Mouse (Mus musculus): ENCODE measurements around the gene Hmga2. TPM values are rescaled to one million over a fixed set of nuclear protein-coding genes. Genes with fewer than 3 reads are reported as not detected.
"Not testable (repeated sequence)": the region's sequence is repeated elsewhere in the genome, so short reads cannot be mapped to it uniquely, and the experiment has no call there.

Hmga2 gene
- polyA plus RNA-seq, 1 experiment from 2014 or later, result 28.3 TPM

GRCm38 (mm10) chr10:120388400-120388871, 87.8 kb downstream of the Hmga2 start:
- ATAC-seq (replicated peaks; ENCODE audit: low FRiP score), result peak; percentile 55
- Histone ChIP-seq H3K4me2 (peak overlapping the region; percentile 22), H3K4me3 (replicated peaks) (no peak overlapping the region), H3K36me3 (no peaks in the 10 kb centered on the region), H3K27me3 (no peaks in the 10 kb centered on the region), H3K9ac (no peak overlapping the region), H3K9me3 (replicated peaks) (no peaks in the 10 kb centered on the region), H3K4me1 (peaks cover 95% of the 10 kb centered on the region), H3K27ac (peak overlapping the region; percentile 74)
- 12% methylated on average over 8 of the region's 8 CpGs for WGBS

- no peaks in the 10 kb centered on the region for H3K9me3 ChIP-seq (replicated peaks)
- WGBS, result 66% methylated on average over 8 of the region's 8 CpGs
- no peak for ATAC-seq (replicated peaks; ENCODE audit: low FRiP score)
- 0 out of 2 replicates have a peak, but pooled peaks cover 3% of the 10 kb centered on the region for H3K36me3 ChIP-seq
- no peaks in the 10 kb centered on the region for H3K27me3 ChIP-seq
- H3K4me1 ChIP-seq, result peaks cover 83% of the 10 kb centered on the region
- no peak overlapping the region for H3K27ac ChIP-seq
- no peak overlapping the region for H3K9ac ChIP-seq
- no peak overlapping the region for H3K4me3 ChIP-seq (replicated peaks)
- no peak overlapping the region for H3K4me2 ChIP-seq
Measured at GRCm38 (mm10) chr10:120387105-120387504, 89.2 kb downstream of the Hmga2 start.

- H3K27ac ChIP-seq, result peak overlapping the region; percentile 75
- peak; percentile 55 for ATAC-seq (replicated peaks; ENCODE audit: low FRiP score)
- WGBS, result 36% methylated on average over 10 of the region's 10 CpGs
- H3K9me3 ChIP-seq (replicated peaks), result no peaks in the 10 kb centered on the region
- H3K4me3 ChIP-seq (replicated peaks), result no peak overlapping the region
- no peaks in the 10 kb centered on the region for H3K27me3 ChIP-seq
- H3K4me2 ChIP-seq, result 0 out of 2 replicates have a peak overlapping the region, but pooled peaks have one; percentile 3
- H3K4me1 ChIP-seq, result peaks cover 62% of the 10 kb centered on the region
- H3K9ac ChIP-seq, result no peak overlapping the region
- H3K36me3 ChIP-seq, result 0 out of 2 replicates have a peak, but pooled peaks cover 5% of the 10 kb centered on the region
Measured at GRCm38 (mm10) chr10:120384797-120385600, 91.3 kb downstream of the Hmga2 start.

DNA sequence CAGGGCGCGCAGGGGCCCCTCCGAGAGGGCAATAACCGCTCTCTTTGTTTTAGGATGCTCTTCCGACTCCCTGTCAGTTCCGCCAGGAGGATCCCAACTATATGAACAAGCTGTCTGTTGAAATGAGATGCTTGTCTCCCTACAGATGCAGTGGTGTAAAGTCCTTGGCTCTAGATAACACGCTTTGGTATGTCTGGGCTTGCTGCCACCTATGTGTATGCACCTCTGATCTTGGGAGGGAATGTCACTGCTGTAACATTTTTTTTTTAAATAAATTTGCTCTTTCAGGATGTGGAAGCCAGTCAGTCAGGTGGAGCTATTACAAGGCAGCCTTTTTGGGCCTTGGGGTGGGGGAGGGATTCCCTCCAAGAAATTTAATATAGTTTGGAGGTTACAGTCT, 92.2 kb downstream of the Hmga2 start:
- Histone ChIP-seq H3K9ac (no peak overlapping the region), H3K4me2 (no peak overlapping the region), H3K27ac (peak overlapping the region; percentile 75), H3K4me1 (peaks cover 58% of the 10 kb centered on the region), H3K27me3 (no peaks in the 10 kb centered on the region), H3K36me3 (peaks cover 6% of the 10 kb centered on the region; the same call in 1 of the 2 replicates), H3K4me3 (replicated peaks) (no peak overlapping the region), H3K9me3 (replicated peaks) (no peaks in the 10 kb centered on the region)
- no peak for ATAC-seq (replicated peaks; ENCODE audit: low FRiP score)
- WGBS, result 60% methylated on average over 7 of the region's 7 CpGs

GRCm38 (mm10) chr10:120377795-120378194, 98.5 kb downstream of the Hmga2 start:
- no peak overlapping the region for H3K9ac ChIP-seq
- peak; percentile 31; the same call in 1 of the 2 replicates for ATAC-seq (replicated peaks; ENCODE audit: low FRiP score)
- WGBS, result 46% methylated on average over 3 of the region's 3 CpGs
- peak overlapping the region; percentile 49 for H3K4me2 ChIP-seq
- no peak overlapping the region for H3K4me3 ChIP-seq (replicated peaks)
- H3K9me3 ChIP-seq (replicated peaks), result no peaks in the 10 kb centered on the region
- H3K27ac ChIP-seq, result peak overlapping the region; percentile 82
- no peaks in the 10 kb centered on the region for H3K27me3 ChIP-seq
- H3K4me1 ChIP-seq, result peaks cover 31% of the 10 kb centered on the region
- H3K36me3 ChIP-seq, result peaks cover 17% of the 10 kb centered on the region; the same call in 1 of the 2 replicates

GRCm38 (mm10) chr10:120377327-120377752, 98.9 kb downstream of the Hmga2 start:
- no peak overlapping the region for H3K4me3 ChIP-seq (replicated peaks)
- peak; percentile 78 for ATAC-seq (replicated peaks; ENCODE audit: low FRiP score)
- H3K9ac ChIP-seq, result no peak overlapping the region
- H3K27ac ChIP-seq, result peak overlapping the region; percentile 82
- peak overlapping the region; percentile 49 for H3K4me2 ChIP-seq
- peaks cover 31% of the 10 kb centered on the region for H3K4me1 ChIP-seq
- peaks cover 21% of the 10 kb centered on the region; the same call in 1 of the 2 replicates for H3K36me3 ChIP-seq
- H3K9me3 ChIP-seq (replicated peaks), result no peaks in the 10 kb centered on the region
- 6% methylated on average over 19 of the region's 19 CpGs for WGBS
- no peaks in the 10 kb centered on the region for H3K27me3 ChIP-seq

DNA sequence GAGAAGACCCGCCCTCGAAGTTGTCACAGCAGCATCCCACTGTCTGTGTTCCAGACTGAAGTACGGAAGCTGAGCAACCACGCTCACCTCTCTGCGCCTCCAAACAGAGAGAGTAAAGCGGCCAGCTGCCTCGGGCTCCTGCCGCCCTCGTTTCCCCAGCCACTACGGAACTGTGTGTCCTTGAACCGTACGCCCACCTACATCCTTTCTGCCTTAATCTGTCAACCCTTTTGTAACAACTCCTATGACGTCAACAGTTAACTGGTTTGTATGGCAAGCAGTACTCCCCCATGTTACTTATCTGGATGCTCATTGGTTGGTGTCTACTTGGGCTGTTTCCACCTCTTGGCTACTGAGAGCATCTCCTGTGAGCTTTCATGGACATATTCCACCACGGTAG, 100.8 kb downstream of the Hmga2 start:
- Histone ChIP-seq H3K4me3 (replicated peaks) (no peak overlapping the region), H3K27ac (no peak overlapping the region), H3K27me3 (no peaks in the 10 kb centered on the region), H3K36me3 (peaks cover 20% of the 10 kb centered on the region; the same call in 1 of the 2 replicates), H3K9me3 (replicated peaks) (no peaks in the 10 kb centered on the region), H3K9ac (no peak overlapping the region), H3K4me1 (peaks cover 40% of the 10 kb centered on the region), H3K4me2 (no peak overlapping the region)
- WGBS, result 81% methylated on average over 14 of the region's 14 CpGs
- no peak for ATAC-seq (replicated peaks; ENCODE audit: low FRiP score)

DNA sequence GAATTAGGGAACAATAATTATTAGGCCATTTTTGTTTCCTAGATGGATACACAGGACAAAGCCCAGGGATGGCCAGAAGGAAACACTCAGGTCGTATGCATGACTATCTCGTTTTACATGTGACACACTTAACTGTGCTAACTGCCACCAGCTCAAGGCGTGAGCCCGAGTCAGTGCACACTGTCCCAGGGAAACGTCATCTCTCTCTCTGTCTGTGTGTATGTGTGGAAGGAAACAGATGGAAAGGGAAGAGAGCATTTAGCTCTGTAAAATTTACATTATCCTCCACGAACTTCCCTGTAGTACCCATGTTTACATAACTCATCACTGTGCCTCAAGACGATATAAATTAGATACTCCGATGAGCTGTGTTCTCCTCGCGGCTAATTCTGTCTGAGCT, 105.1 kb downstream of the Hmga2 start:
- Histone ChIP-seq H3K27me3 (no peaks in the 10 kb centered on the region), H3K9ac (no peak overlapping the region), H3K4me2 (no peak overlapping the region), H3K9me3 (replicated peaks) (no peaks in the 10 kb centered on the region), H3K4me1 (peaks cover 48% of the 10 kb centered on the region), H3K27ac (no peak overlapping the region), H3K36me3 (peaks cover 17% of the 10 kb centered on the region), H3K4me3 (replicated peaks) (no peak overlapping the region)
- 34% methylated on average over 10 of the region's 10 CpGs for WGBS
- ATAC-seq (replicated peaks; ENCODE audit: low FRiP score), result no peak

DNA sequence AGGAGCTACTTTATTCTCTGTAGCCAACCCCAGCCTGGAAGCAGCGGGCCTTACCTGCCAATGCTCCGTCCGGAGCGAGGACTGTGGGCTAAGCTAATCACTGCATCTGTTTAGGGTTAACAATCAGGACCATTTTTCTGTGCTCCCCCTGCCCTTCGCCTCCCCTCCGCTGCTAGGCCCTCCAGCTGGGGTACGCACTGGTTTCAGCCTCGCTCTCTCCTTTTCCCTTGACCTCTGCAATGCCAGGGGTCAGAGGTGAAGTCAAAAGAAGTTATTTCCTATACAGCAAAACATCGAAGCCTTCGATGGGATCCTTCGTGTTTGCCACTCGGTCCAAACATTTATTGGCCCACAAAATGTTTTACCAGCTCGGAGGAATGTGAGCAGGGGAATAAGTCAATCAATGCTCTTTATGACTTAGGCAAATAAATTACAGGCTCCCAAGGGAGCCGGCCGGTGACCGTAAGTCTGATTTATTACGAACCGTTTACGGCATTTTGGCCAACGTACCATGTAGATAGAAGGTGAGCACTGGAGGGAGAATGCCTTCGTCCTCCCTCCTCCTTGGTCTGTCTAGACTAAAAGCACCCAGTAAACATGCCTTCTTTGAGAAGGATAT, 107.0 kb downstream of the Hmga2 start:
- ATAC-seq (replicated peaks; ENCODE audit: low FRiP score), result no peak
- WGBS, result 33% methylated on average over 21 of the region's 21 CpGs
- peaks cover 66% of the 10 kb centered on the region for H3K4me1 ChIP-seq

DNA sequence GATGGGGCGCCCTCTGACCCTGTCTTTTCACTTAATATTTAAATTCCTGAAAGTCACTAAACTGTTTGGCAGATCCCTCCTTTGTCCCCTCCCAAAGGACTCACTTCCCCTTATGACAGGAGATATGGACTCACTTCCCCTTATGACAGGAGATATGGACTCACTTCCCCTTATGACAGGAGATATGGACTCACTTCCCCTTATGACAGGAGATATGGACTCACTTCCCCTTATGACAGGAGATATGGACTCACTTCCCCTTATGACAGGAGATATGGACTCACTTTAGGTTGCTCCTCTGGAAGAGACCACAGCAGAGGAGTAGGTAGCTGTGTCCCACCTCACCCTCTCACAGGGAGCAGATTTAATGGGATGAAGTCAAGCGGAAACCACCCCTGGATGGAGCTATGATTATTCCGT, 110.1 kb downstream of the Hmga2 start:
- not testable (repeated sequence) for H3K4me3 ChIP-seq (replicated peaks); H3K9ac ChIP-seq; H3K27me3 ChIP-seq; H3K36me3 ChIP-seq; ATAC-seq (replicated peaks; ENCODE audit: low FRiP score); H3K9me3 ChIP-seq (replicated peaks)
- Histone ChIP-seq H3K4me1 (peaks cover 65% of the 10 kb centered on the region), H3K27ac (peak overlapping the region; percentile 91), H3K4me2 (peak overlapping the region; percentile 49)
- 49% methylated on average over 3 of the region's 3 CpGs for WGBS

More for the DNA sequence above, 107.0 kb downstream of the Hmga2 start:
- no peak overlapping the region for H3K9ac ChIP-seq
- no peaks in the 10 kb centered on the region for H3K27me3 ChIP-seq
- peak overlapping the region; percentile 34 for H3K4me2 ChIP-seq
- peak overlapping the region; percentile 19; the same call in 1 of the 2 replicates for H3K27ac ChIP-seq
- H3K9me3 ChIP-seq (replicated peaks), result no peaks in the 10 kb centered on the region
- H3K36me3 ChIP-seq, result peaks cover 17% of the 10 kb centered on the region
- H3K4me3 ChIP-seq (replicated peaks), result no peak overlapping the region

DNA sequence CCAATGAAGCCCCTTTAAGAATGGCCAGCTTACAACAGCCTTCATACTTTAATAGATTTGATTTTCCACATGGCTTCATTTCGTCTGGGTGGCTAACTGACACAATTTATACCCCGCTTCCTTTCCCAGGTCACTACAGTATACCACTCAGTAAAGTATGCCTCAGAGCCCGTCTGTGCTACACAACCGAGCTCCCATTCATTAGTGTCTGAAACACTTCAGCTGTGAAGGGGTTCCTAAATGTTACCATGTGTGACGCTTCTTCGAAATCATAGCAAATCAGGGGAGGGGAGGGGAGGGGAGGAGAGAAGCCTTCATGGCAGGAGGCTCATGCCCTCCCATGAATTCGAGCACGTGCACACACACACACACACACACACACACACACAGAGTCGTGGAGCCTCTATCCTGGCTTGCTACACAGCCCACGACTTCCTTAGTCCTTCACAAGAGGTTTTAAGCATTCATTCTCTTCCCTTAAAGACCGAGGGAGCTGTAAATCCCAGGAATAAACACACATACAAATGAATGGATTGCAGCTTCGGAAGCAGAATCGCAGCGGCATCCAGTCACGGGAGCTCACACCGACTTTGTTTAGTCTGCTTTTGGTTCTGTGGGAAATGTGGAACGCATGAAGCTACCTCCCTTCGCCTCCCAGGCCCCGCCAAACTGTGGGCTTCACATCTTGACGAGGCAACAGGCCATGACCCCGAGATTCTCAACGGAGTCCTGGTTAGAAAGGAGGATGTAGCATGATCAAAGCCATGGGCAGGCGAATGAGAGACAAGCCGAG, 110.7 kb downstream of the Hmga2 start:
- H3K4me2 ChIP-seq, result peak overlapping the region; percentile 49
- no peaks in the 10 kb centered on the region for H3K27me3 ChIP-seq
- H3K4me1 ChIP-seq, result peaks cover 62% of the 10 kb centered on the region
- peaks cover 15% of the 10 kb centered on the region for H3K36me3 ChIP-seq
- peak; percentile 92 for ATAC-seq (replicated peaks; ENCODE audit: low FRiP score)
- peak overlapping the region; percentile 91 for H3K27ac ChIP-seq
- no peak overlapping the region for H3K9ac ChIP-seq
- no peaks in the 10 kb centered on the region for H3K9me3 ChIP-seq (replicated peaks)
- peak overlapping the region; percentile 33 for H3K4me3 ChIP-seq (replicated peaks)
- WGBS, result 13% methylated on average over 24 of the region's 24 CpGs
